Mouse (Mus musculus): ENCODE data around the gene Traf3ip2. TPM values are rescaled to one million over a fixed set of nuclear protein-coding genes. Genes with fewer than 3 reads are reported as not detected.
A peak's percentile ranks its signal among the peaks of the same experiment; 100 is the strongest.

Gene Traf3ip2
- polyA plus RNA-seq, 1 experiment from 2014 or later = 6.8 TPM

DNA sequence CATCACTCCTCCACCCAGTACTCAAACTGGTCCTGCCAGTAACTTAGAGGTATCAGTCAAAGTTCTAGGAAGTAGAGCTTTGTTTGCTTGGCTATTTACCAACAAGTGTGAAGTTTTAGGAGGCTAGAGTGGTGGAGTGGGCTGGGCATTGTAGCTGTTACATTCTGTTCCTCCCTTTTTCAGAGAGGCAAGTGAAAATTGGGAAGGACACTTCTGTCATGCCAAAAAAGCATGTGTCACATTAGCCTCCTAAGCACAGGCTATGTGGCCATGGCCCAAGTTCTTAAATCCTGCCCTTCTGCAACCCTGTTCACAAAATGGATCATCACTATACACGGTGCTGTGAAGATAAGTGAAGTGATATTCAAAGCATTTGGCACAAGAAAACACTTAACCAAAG is 34.4 kb downstream of the Traf3ip2 start:
- no peak overlapping the region for H3K4me2 ChIP-seq (ENCODE audit: low read length)
- WGBS = 93% methylated on average over 1 of the region's 1 CpGs
- DNase-seq = no peak

DNA sequence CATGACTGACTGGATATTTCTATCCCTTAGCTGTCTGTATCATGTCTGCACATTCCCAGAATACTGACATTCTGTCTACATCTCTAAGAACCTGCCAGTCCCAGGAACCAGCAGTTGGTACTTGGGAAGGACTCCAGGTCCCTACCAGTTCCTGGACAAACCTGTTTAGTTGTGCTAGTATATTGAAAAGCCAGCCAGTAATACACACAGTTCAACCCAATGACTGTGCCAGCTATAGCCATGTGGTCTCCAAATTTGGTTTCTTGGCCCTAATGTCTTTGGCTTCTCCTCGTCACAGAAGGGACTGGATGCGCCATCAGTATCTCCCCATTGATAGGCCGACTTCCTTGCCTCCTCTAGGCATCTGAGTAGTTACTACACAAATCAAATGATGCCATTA is 35.5 kb downstream of the Traf3ip2 start:
- Histone ChIP-seq H3K4me1 (ENCODE audit: control insufficient read depth, insufficient read depth, low read length) (peaks cover 10% of the 10 kb centered on the region), H3K9me3 (ENCODE audit: control insufficient read depth, low read length) (no peaks in the 10 kb centered on the region), H3K4me2 (ENCODE audit: low read length) (no peak overlapping the region), H3K9ac (replicated peaks; ENCODE audit: low read length) (no peak overlapping the region), H3K27me3 (ENCODE audit: control insufficient read depth, insufficient read depth, low read length) (no peaks in the 10 kb centered on the region), H3K4me3 (replicated peaks; ENCODE audit: low read depth, low read length) (no peak overlapping the region), H3K27ac (replicated peaks; ENCODE audit: low read depth, low read length) (no peak overlapping the region), H3K36me3 (ENCODE audit: control insufficient read depth, insufficient read depth, low read length) (peaks cover 10% of the 10 kb centered on the region)
- 93% methylated on average over 3 of the region's 3 CpGs for WGBS
- DNase-seq (no peak), ATAC-seq (ENCODE audit: low FRiP score, low TSS enrichment) (no peak)

More for the DNA sequence above, 34.4 kb downstream of the Traf3ip2 start:
- peaks cover 10% of the 10 kb centered on the region for H3K36me3 ChIP-seq (ENCODE audit: control insufficient read depth, insufficient read depth, low read length)
- ATAC-seq (ENCODE audit: low FRiP score, low TSS enrichment) = no peak
- H3K9me3 ChIP-seq (ENCODE audit: control insufficient read depth, low read length) = no peaks in the 10 kb centered on the region
- H3K27me3 ChIP-seq (ENCODE audit: control insufficient read depth, insufficient read depth, low read length) = no peaks in the 10 kb centered on the region
- H3K9ac ChIP-seq (replicated peaks; ENCODE audit: low read length) = no peak overlapping the region
- peaks cover 10% of the 10 kb centered on the region for H3K4me1 ChIP-seq (ENCODE audit: control insufficient read depth, insufficient read depth, low read length)
- H3K27ac ChIP-seq (replicated peaks; ENCODE audit: low read depth, low read length) = peak overlapping the region; percentile 68; the same call in 1 of the 2 replicates
- H3K4me3 ChIP-seq (replicated peaks; ENCODE audit: low read depth, low read length) = no peak overlapping the region

DNA sequence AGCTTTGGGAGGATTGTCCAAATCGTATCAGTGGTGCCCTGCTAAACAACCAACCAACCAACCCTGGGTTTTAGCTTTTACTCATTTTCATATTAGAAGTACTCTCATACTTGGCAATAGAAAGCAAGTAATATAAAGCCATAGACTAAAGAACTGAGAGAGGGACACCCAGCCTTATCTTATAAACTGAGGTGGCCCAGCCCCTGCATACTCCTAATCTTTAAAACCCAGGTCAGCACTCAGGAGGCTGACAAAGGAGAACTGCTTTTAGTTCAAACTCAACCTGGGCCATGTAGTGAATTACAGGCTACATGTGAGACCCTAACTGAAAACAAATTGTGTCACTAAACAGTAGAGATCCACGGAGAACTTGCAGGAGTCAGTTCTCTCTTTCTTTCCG is 36.8 kb downstream of the Traf3ip2 start:
- ATAC-seq (ENCODE audit: low FRiP score, low TSS enrichment) (no peak), DNase-seq (no peak)
- no peak overlapping the region for H3K27ac ChIP-seq (replicated peaks; ENCODE audit: low read depth, low read length)
- WGBS = 96% methylated on average over 3 of the region's 3 CpGs
- no peak overlapping the region for H3K9ac ChIP-seq (replicated peaks; ENCODE audit: low read length)
- no peak overlapping the region for H3K4me2 ChIP-seq (ENCODE audit: low read length)
- no peaks in the 10 kb centered on the region for H3K9me3 ChIP-seq (ENCODE audit: control insufficient read depth, low read length)
- H3K4me1 ChIP-seq (ENCODE audit: control insufficient read depth, insufficient read depth, low read length) = peaks cover 14% of the 10 kb centered on the region
- H3K4me3 ChIP-seq (replicated peaks; ENCODE audit: low read depth, low read length) = no peak overlapping the region
- H3K27me3 ChIP-seq (ENCODE audit: control insufficient read depth, insufficient read depth, low read length) = no peaks in the 10 kb centered on the region
- H3K36me3 ChIP-seq (ENCODE audit: control insufficient read depth, insufficient read depth, low read length) = peaks cover 10% of the 10 kb centered on the region

GRCm38 (mm10) chr10:39650316-39650715 is 37.6 kb downstream of the Traf3ip2 start:
- H3K4me2 ChIP-seq (ENCODE audit: low read length) = no peak overlapping the region
- no peak overlapping the region for H3K4me3 ChIP-seq (replicated peaks; ENCODE audit: low read depth, low read length)
- H3K27me3 ChIP-seq (ENCODE audit: control insufficient read depth, insufficient read depth, low read length) = no peaks in the 10 kb centered on the region
- peaks cover 14% of the 10 kb centered on the region for H3K4me1 ChIP-seq (ENCODE audit: control insufficient read depth, insufficient read depth, low read length)
- peaks cover 10% of the 10 kb centered on the region for H3K36me3 ChIP-seq (ENCODE audit: control insufficient read depth, insufficient read depth, low read length)
- 95% methylated on average over 3 of the region's 3 CpGs for WGBS
- H3K27ac ChIP-seq (replicated peaks; ENCODE audit: low read depth, low read length) = no peak overlapping the region
- ATAC-seq (ENCODE audit: low FRiP score, low TSS enrichment) (no peak), DNase-seq (no peak)
- H3K9ac ChIP-seq (replicated peaks; ENCODE audit: low read length) = no peak overlapping the region
- H3K9me3 ChIP-seq (ENCODE audit: control insufficient read depth, low read length) = no peaks in the 10 kb centered on the region

DNA sequence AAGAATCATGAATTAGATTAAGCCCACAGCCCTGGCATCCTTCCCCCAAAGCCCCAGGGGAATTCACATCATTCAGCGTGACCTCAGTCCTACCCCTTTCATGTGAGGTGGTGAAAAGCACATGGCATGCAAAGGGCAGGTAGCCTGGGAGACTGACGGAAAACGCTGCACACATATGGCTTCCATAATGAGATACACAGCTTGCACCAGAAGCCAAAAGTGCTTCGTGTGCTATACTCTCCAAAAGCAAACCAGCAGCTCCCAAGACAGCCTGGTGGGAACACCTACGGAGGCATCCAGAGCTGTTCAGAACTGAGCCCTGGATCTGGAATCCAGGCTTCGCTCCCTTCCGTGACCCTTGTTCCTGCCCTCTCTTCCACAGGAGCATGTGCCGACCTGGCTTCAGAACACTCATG is 41.3 kb downstream of the Traf3ip2 start:
- DNase-seq (peak; percentile 49), ATAC-seq (ENCODE audit: low FRiP score, low TSS enrichment) (peak; percentile 34; the same call in 1 of the 2 replicates)
- H3K9ac ChIP-seq (replicated peaks; ENCODE audit: low read length) = no peak overlapping the region

DNA sequence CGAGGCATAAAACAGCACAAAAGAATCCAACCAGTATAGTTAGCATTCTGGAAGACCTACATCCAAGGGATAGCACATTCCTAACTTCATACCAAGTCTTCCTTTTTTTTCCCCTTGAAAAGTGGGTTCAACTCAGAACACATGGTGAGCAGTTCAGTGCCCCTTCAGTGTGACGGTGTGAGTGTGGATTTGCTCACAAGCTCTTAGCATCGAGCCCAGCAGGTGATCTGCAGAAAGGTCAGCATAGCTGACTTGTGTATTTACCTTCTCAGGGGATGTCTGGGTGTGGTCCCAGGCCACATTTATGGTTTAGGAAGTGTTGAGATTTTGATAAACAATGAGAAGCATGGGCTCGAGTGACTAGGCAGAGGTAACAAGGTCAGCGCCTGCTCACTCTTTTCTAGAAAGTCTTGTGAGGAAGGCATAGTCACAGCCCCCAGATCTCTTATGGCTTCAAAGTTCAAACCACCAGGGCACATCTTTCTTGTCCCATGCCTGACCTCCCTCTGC is 46.2 kb downstream of the Traf3ip2 start:
- H3K9me3 ChIP-seq (ENCODE audit: control insufficient read depth, low read length) = no peaks in the 10 kb centered on the region
- 19% methylated on average over 5 of the region's 5 CpGs for WGBS
- H3K4me2 ChIP-seq (ENCODE audit: low read length) = peak overlapping the region; percentile 20
- no peaks in the 10 kb centered on the region for H3K27me3 ChIP-seq (ENCODE audit: control insufficient read depth, insufficient read depth, low read length)
- DNase-seq (no peak), ATAC-seq (ENCODE audit: low FRiP score, low TSS enrichment) (no peak)
- no peak overlapping the region; the same call in 1 of the 2 replicates for H3K9ac ChIP-seq (replicated peaks; ENCODE audit: low read length)
- H3K4me1 ChIP-seq (ENCODE audit: control insufficient read depth, insufficient read depth, low read length) = peaks cover 28% of the 10 kb centered on the region
- no peaks in the 10 kb centered on the region for H3K36me3 ChIP-seq (ENCODE audit: control insufficient read depth, insufficient read depth, low read length)
- H3K4me3 ChIP-seq (replicated peaks; ENCODE audit: low read depth, low read length) = no peak overlapping the region
- peak overlapping the region; percentile 93 for H3K27ac ChIP-seq (replicated peaks; ENCODE audit: low read depth, low read length)

More for the DNA sequence above, 41.3 kb downstream of the Traf3ip2 start:
- Histone ChIP-seq H3K4me2 (ENCODE audit: low read length) (no peak overlapping the region), H3K27ac (replicated peaks; ENCODE audit: low read depth, low read length) (peak overlapping the region; percentile 55), H3K9me3 (ENCODE audit: control insufficient read depth, low read length) (no peaks in the 10 kb centered on the region), H3K27me3 (ENCODE audit: control insufficient read depth, insufficient read depth, low read length) (no peaks in the 10 kb centered on the region), H3K4me1 (ENCODE audit: control insufficient read depth, insufficient read depth, low read length) (peaks cover 12% of the 10 kb centered on the region), H3K36me3 (ENCODE audit: control insufficient read depth, insufficient read depth, low read length) (peaks cover 10% of the 10 kb centered on the region), H3K4me3 (replicated peaks; ENCODE audit: low read depth, low read length) (no peak overlapping the region)
- WGBS = 65% methylated on average over 8 of the region's 8 CpGs

DNA sequence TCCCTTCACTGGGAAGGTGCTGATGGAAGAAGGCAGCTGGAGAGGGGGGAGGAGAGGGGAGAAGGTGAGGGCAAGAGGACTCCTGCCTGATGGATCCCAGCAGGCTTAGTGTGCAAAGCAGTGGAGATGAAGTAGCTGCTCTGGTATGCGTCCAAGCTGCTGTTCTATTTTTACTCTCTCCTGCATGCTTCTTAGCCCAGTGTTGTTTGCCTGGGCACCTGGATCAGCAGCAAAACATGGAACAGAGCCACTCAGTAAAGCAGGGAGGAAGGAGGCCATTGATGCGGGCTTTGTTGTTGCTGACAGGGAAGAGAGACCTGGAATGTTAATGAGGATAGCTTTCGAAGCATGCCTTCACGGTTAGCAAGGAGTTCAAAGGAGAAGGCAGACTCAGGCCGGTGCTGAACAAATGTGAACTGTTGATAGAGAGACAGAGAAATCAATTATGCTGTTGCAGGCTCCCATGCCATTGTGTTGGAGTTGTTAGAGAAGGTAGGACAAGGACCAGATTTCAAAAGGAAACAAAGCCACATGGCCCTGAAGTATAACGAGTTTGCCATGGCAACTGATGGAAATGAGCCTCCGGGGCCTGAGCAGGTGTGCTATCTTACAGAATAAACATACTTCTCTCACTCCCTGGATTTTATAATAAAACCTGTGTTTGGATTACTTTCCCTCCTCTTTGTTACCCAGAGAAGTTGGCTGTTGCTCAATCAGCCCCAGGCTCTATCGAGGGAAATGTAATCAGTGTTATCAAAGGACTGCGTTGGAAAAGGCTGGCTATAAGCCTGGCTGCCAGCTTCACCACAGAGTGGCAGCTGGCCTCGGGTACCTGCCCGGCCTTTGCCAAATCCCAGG is 46.9 kb downstream of the Traf3ip2 start:
- no peaks in the 10 kb centered on the region for H3K9me3 ChIP-seq (ENCODE audit: control insufficient read depth, low read length)
- WGBS = 2% methylated on average over 11 of the region's 11 CpGs

GRCm38 (mm10) chr10:39660269-39660655 is 47.5 kb downstream of the Traf3ip2 start:
- H3K9me3 ChIP-seq (ENCODE audit: control insufficient read depth, low read length) = no peaks in the 10 kb centered on the region
- WGBS = 52% methylated on average over 3 of the region's 3 CpGs
- H3K4me1 ChIP-seq (ENCODE audit: control insufficient read depth, insufficient read depth, low read length) = peaks cover 28% of the 10 kb centered on the region
- no peak overlapping the region; the same call in 1 of the 2 replicates for H3K9ac ChIP-seq (replicated peaks; ENCODE audit: low read length)
- no peaks in the 10 kb centered on the region for H3K36me3 ChIP-seq (ENCODE audit: control insufficient read depth, insufficient read depth, low read length)
- H3K4me2 ChIP-seq (ENCODE audit: low read length) = 0 out of 2 replicates have a peak overlapping the region, but pooled peaks have one; percentile 20
- DNase-seq (no peak), ATAC-seq (ENCODE audit: low FRiP score, low TSS enrichment) (no peak)
- H3K27me3 ChIP-seq (ENCODE audit: control insufficient read depth, insufficient read depth, low read length) = no peaks in the 10 kb centered on the region
- peak overlapping the region; percentile 93 for H3K27ac ChIP-seq (replicated peaks; ENCODE audit: low read depth, low read length)
- no peak overlapping the region for H3K4me3 ChIP-seq (replicated peaks; ENCODE audit: low read depth, low read length)

More for the DNA sequence above, 46.9 kb downstream of the Traf3ip2 start:
- peaks cover 28% of the 10 kb centered on the region for H3K4me1 ChIP-seq (ENCODE audit: control insufficient read depth, insufficient read depth, low read length)
- H3K9ac ChIP-seq (replicated peaks; ENCODE audit: low read length) = no peak overlapping the region; the same call in 1 of the 2 replicates
- peak overlapping the region; percentile 93 for H3K27ac ChIP-seq (replicated peaks; ENCODE audit: low read depth, low read length)
- ATAC-seq (ENCODE audit: low FRiP score, low TSS enrichment) (peak; percentile 86), DNase-seq (peak; percentile 82)
- no peaks in the 10 kb centered on the region for H3K27me3 ChIP-seq (ENCODE audit: control insufficient read depth, insufficient read depth, low read length)
- H3K36me3 ChIP-seq (ENCODE audit: control insufficient read depth, insufficient read depth, low read length) = no peaks in the 10 kb centered on the region
- no peak overlapping the region for H3K4me3 ChIP-seq (replicated peaks; ENCODE audit: low read depth, low read length)
- H3K4me2 ChIP-seq (ENCODE audit: low read length) = peak overlapping the region; percentile 20
